Mouse (Mus musculus): ENCODE results near the gene Cd160. TPM values are rescaled to one million over a fixed set of nuclear protein-coding genes. Genes with fewer than 3 reads are reported as not detected.

The Cd160 gene
- polyA plus RNA-seq, 1 experiment from 2014 or later = 0.14 TPM

- Histone ChIP-seq H3K9me3 (replicated peaks; ENCODE audit: control insufficient read depth, low read length) (no peaks in the 10 kb centered on the region), H3K4me2 (no peak overlapping the region), H3K9ac (ENCODE audit: low read depth, low read length) (no peak overlapping the region), H3K36me3 (ENCODE audit: control insufficient read depth, insufficient read depth, low read length) (no peaks in the 10 kb centered on the region), H3K4me3 (ENCODE audit: low read depth, low read length) (no peak overlapping the region), H3K27ac (ENCODE audit: low read depth, low read length) (no peak overlapping the region), H3K27me3 (ENCODE audit: control insufficient read depth, insufficient read depth, low read length) (peaks cover 2% of the 10 kb centered on the region; the same call in 1 of the 2 replicates), H3K4me1 (ENCODE audit: control insufficient read depth, insufficient read depth, low read length) (peaks cover 4% of the 10 kb centered on the region)
- no peak for ATAC-seq (replicated peaks; ENCODE audit: insufficient number of reproducible peaks, low FRiP score, low TSS enrichment)
- WGBS (ENCODE audit: insufficient replicate concordance) = 67% methylated on average over 3 of the region's 3 CpGs
Measured at GRCm38 (mm10) chr3:96808651-96809050, 20.5 kb downstream of the Cd160 start.

DNA sequence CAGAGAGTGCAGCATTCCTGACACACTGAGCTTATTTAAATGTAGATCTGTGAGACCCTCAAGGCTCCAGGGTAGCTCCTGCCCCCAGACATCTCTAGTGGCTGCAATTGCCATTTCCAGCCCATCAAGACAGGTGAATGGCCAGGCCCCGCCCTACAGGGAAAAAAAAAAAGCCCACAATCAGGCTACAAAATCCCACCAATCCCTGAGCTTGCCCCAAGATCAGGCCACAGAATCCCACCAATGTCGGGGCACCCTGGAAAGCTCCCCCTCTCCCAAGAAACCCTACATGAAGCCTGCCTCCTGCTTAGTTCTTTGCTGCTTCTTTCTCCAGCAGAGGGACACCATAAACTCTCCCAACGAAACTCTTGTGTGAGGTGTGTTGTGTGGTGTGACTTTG lies 21.0 kb downstream of the Cd160 start:
- no peak overlapping the region for H3K27ac ChIP-seq (ENCODE audit: low read depth, low read length)
- H3K4me3 ChIP-seq (ENCODE audit: low read depth, low read length) = no peak overlapping the region
- no peaks in the 10 kb centered on the region for H3K36me3 ChIP-seq (ENCODE audit: control insufficient read depth, insufficient read depth, low read length)
- 79% methylated on average over 3 of the region's 3 CpGs for WGBS (ENCODE audit: insufficient replicate concordance)
- H3K9ac ChIP-seq (ENCODE audit: low read depth, low read length) = no peak overlapping the region
- no peak for ATAC-seq (replicated peaks; ENCODE audit: insufficient number of reproducible peaks, low FRiP score, low TSS enrichment)
- peaks cover 2% of the 10 kb centered on the region; the same call in 1 of the 2 replicates for H3K27me3 ChIP-seq (ENCODE audit: control insufficient read depth, insufficient read depth, low read length)
- H3K4me2 ChIP-seq = no peak overlapping the region
- no peaks in the 10 kb centered on the region for H3K9me3 ChIP-seq (replicated peaks; ENCODE audit: control insufficient read depth, low read length)
- no peaks in the 10 kb centered on the region for H3K4me1 ChIP-seq (ENCODE audit: control insufficient read depth, insufficient read depth, low read length)

GRCm38 (mm10) chr3:96802214-96802613 lies 26.9 kb downstream of the Cd160 start:
- ATAC-seq (replicated peaks; ENCODE audit: insufficient number of reproducible peaks, low FRiP score, low TSS enrichment) = no peak
- Histone ChIP-seq H3K4me1 (ENCODE audit: control insufficient read depth, insufficient read depth, low read length) (0 out of 2 replicates have a peak, but pooled peaks cover 3% of the 10 kb centered on the region), H3K9me3 (replicated peaks; ENCODE audit: control insufficient read depth, low read length) (no peaks in the 10 kb centered on the region), H3K36me3 (ENCODE audit: control insufficient read depth, insufficient read depth, low read length) (no peaks in the 10 kb centered on the region), H3K27me3 (ENCODE audit: control insufficient read depth, insufficient read depth, low read length) (no peaks in the 10 kb centered on the region), H3K27ac (ENCODE audit: low read depth, low read length) (no peak overlapping the region), H3K4me3 (ENCODE audit: low read depth, low read length) (no peak overlapping the region), H3K9ac (ENCODE audit: low read depth, low read length) (no peak overlapping the region), H3K4me2 (no peak overlapping the region)
- 19% methylated on average over 1 of the region's 1 CpGs for WGBS (ENCODE audit: insufficient replicate concordance)

- H3K9ac ChIP-seq (ENCODE audit: low read depth, low read length) = no peak overlapping the region
- no peak for ATAC-seq (replicated peaks; ENCODE audit: insufficient number of reproducible peaks, low FRiP score, low TSS enrichment)
- H3K4me1 ChIP-seq (ENCODE audit: control insufficient read depth, insufficient read depth, low read length) = 0 out of 2 replicates have a peak, but pooled peaks cover 3% of the 10 kb centered on the region
- H3K4me2 ChIP-seq = no peak overlapping the region
- no peaks in the 10 kb centered on the region for H3K27me3 ChIP-seq (ENCODE audit: control insufficient read depth, insufficient read depth, low read length)
- H3K4me3 ChIP-seq (ENCODE audit: low read depth, low read length) = no peak overlapping the region
- 70% methylated on average over 11 of the region's 11 CpGs for WGBS (ENCODE audit: insufficient replicate concordance)
- H3K36me3 ChIP-seq (ENCODE audit: control insufficient read depth, insufficient read depth, low read length) = peaks cover 2% of the 10 kb centered on the region; the same call in 1 of the 2 replicates
- no peaks in the 10 kb centered on the region for H3K9me3 ChIP-seq (replicated peaks; ENCODE audit: control insufficient read depth, low read length)
- no peak overlapping the region for H3K27ac ChIP-seq (ENCODE audit: low read depth, low read length)
Measured at GRCm38 (mm10) chr3:96800254-96800653, 28.9 kb downstream of the Cd160 start.

DNA sequence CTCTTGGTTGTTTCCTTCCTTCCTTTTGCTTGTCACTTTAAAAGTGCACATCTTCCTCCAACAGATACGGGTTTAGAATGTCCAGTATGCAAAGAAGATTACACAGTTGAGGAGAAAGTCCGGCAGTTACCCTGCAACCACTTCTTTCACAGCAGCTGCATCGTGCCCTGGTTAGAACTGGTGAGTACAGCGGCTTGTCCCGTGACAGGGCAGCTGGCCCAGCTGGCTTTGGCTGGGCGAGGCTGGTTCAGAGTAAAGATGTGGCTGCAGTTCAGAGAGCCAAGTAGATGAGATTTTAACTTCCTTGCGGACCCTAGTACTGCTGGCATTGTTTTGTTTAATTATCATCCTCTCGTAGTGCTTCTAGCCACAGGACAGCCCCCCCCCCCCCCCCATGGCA lies 40.6 kb downstream of the Cd160 start:
- H3K36me3 ChIP-seq (ENCODE audit: control insufficient read depth, insufficient read depth, low read length) = peaks cover 3% of the 10 kb centered on the region; the same call in 1 of the 2 replicates
- H3K4me3 ChIP-seq (ENCODE audit: low read depth, low read length) = no peak overlapping the region
- no peak overlapping the region for H3K4me2 ChIP-seq
- no peaks in the 10 kb centered on the region for H3K27me3 ChIP-seq (ENCODE audit: control insufficient read depth, insufficient read depth, low read length)
- ATAC-seq (replicated peaks; ENCODE audit: insufficient number of reproducible peaks, low FRiP score, low TSS enrichment) = no peak
- no peak overlapping the region for H3K27ac ChIP-seq (ENCODE audit: low read depth, low read length)
- H3K4me1 ChIP-seq (ENCODE audit: control insufficient read depth, insufficient read depth, low read length) = no peaks in the 10 kb centered on the region
- no peak overlapping the region for H3K9ac ChIP-seq (ENCODE audit: low read depth, low read length)
- no peaks in the 10 kb centered on the region for H3K9me3 ChIP-seq (replicated peaks; ENCODE audit: control insufficient read depth, low read length)
- 82% methylated on average over 8 of the region's 8 CpGs for WGBS (ENCODE audit: insufficient replicate concordance)

- H3K36me3 ChIP-seq (ENCODE audit: control insufficient read depth, insufficient read depth, low read length) = peaks cover 3% of the 10 kb centered on the region; the same call in 1 of the 2 replicates
- WGBS (ENCODE audit: insufficient replicate concordance) = 84% methylated on average over 1 of the region's 1 CpGs
- H3K9me3 ChIP-seq (replicated peaks; ENCODE audit: control insufficient read depth, low read length) = no peaks in the 10 kb centered on the region
- no peak overlapping the region for H3K4me2 ChIP-seq
- no peak overlapping the region for H3K27ac ChIP-seq (ENCODE audit: low read depth, low read length)
- H3K4me1 ChIP-seq (ENCODE audit: control insufficient read depth, insufficient read depth, low read length) = no peaks in the 10 kb centered on the region
- H3K27me3 ChIP-seq (ENCODE audit: control insufficient read depth, insufficient read depth, low read length) = no peaks in the 10 kb centered on the region
- no peak for ATAC-seq (replicated peaks; ENCODE audit: insufficient number of reproducible peaks, low FRiP score, low TSS enrichment)
- no peak overlapping the region for H3K4me3 ChIP-seq (ENCODE audit: low read depth, low read length)
- H3K9ac ChIP-seq (ENCODE audit: low read depth, low read length) = no peak overlapping the region
Measured at GRCm38 (mm10) chr3:96787784-96788183, 41.4 kb downstream of the Cd160 start.

DNA sequence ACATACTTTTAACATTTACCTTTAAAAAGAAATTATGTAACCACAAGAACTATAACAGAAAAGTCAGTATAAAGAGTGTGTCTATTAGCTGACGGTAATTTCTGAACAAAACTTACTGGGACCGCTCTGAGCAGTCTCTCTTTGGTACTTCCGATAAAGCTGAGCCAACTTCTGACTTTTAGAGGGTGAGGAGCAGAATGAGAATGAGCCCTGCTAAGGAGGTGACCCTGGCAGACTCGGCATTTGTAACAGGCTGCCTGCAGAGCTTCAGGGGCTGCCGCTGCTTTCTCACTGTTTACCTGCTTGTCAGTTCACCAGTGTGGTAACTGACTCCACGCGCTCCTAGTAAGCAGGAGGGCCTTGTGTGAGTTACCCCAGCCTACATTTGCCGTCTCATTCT lies 46.9 kb downstream of the Cd160 start:
- Histone ChIP-seq H3K9me3 (replicated peaks; ENCODE audit: control insufficient read depth, low read length) (no peaks in the 10 kb centered on the region), H3K4me1 (ENCODE audit: control insufficient read depth, insufficient read depth, low read length) (no peaks in the 10 kb centered on the region), H3K9ac (ENCODE audit: low read depth, low read length) (no peak overlapping the region), H3K4me2 (no peak overlapping the region), H3K36me3 (ENCODE audit: control insufficient read depth, insufficient read depth, low read length) (peaks cover under 1% of the 10 kb centered on the region; the same call in 1 of the 2 replicates), H3K27ac (ENCODE audit: low read depth, low read length) (no peak overlapping the region), H3K27me3 (ENCODE audit: control insufficient read depth, insufficient read depth, low read length) (no peaks in the 10 kb centered on the region), H3K4me3 (ENCODE audit: low read depth, low read length) (no peak overlapping the region)
- ATAC-seq (replicated peaks; ENCODE audit: insufficient number of reproducible peaks, low FRiP score, low TSS enrichment) = no peak
- WGBS (ENCODE audit: insufficient replicate concordance) = 71% methylated on average over 8 of the region's 8 CpGs

- no peak for ATAC-seq (replicated peaks; ENCODE audit: insufficient number of reproducible peaks, low FRiP score, low TSS enrichment)
- 86% methylated on average over 3 of the region's 3 CpGs for WGBS (ENCODE audit: insufficient replicate concordance)
Measured at GRCm38 (mm10) chr3:96777120-96777519, 52.0 kb downstream of the Cd160 start.

DNA sequence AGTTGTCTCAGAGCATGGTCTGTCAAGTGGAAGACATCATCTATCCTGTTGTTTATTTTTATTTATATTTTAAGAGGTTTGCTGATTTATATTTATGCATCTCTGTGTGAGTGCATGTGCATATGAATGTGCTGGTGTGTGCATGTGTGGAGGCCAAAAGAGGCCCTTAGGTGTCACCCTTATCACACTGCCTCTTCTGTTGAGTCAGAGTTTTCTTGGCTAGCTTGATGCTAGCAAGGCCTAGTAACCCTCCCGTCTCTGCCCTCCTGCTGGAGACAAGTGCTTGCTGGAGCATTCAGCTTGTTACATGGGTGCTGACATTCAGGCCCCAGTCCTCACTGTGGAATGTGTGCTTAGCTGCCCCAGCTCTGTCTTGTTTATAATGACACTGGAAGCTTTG lies 56.2 kb downstream of the Cd160 start:
- no peak overlapping the region for H3K27ac ChIP-seq (ENCODE audit: low read depth, low read length)
- no peaks in the 10 kb centered on the region for H3K27me3 ChIP-seq (ENCODE audit: control insufficient read depth, insufficient read depth, low read length)
- 0 out of 2 replicates have a peak, but pooled peaks cover 3% of the 10 kb centered on the region for H3K36me3 ChIP-seq (ENCODE audit: control insufficient read depth, insufficient read depth, low read length)
- H3K4me2 ChIP-seq = no peak overlapping the region
- 18% methylated on average over 1 of the region's 1 CpGs for WGBS (ENCODE audit: insufficient replicate concordance)
- H3K4me1 ChIP-seq (ENCODE audit: control insufficient read depth, insufficient read depth, low read length) = no peaks in the 10 kb centered on the region; the same call in 1 of the 2 replicates
- no peak for ATAC-seq (replicated peaks; ENCODE audit: insufficient number of reproducible peaks, low FRiP score, low TSS enrichment)
- no peaks in the 10 kb centered on the region for H3K9me3 ChIP-seq (replicated peaks; ENCODE audit: control insufficient read depth, low read length)
- no peak overlapping the region for H3K4me3 ChIP-seq (ENCODE audit: low read depth, low read length)
- H3K9ac ChIP-seq (ENCODE audit: low read depth, low read length) = no peak overlapping the region

More at GRCm38 (mm10) chr3:96777120-96777519, 52.0 kb downstream of the Cd160 start:
- no peak overlapping the region for H3K27ac ChIP-seq (ENCODE audit: low read depth, low read length)
- no peak overlapping the region for H3K4me2 ChIP-seq
- H3K4me1 ChIP-seq (ENCODE audit: control insufficient read depth, insufficient read depth, low read length) = no peaks in the 10 kb centered on the region; the same call in 1 of the 2 replicates
- 0 out of 2 replicates have a peak, but pooled peaks cover 3% of the 10 kb centered on the region for H3K36me3 ChIP-seq (ENCODE audit: control insufficient read depth, insufficient read depth, low read length)
- no peak overlapping the region for H3K9ac ChIP-seq (ENCODE audit: low read depth, low read length)
- H3K4me3 ChIP-seq (ENCODE audit: low read depth, low read length) = no peak overlapping the region
- no peaks in the 10 kb centered on the region for H3K27me3 ChIP-seq (ENCODE audit: control insufficient read depth, insufficient read depth, low read length)
- no peaks in the 10 kb centered on the region for H3K9me3 ChIP-seq (replicated peaks; ENCODE audit: control insufficient read depth, low read length)
